Mouse (Mus musculus): ENCODE results near the gene Pik3c2b. TPM values are rescaled to one million over a fixed set of nuclear protein-coding genes. Genes with fewer than 3 reads are reported as not detected.
A peak's percentile ranks its signal among the peaks of the same experiment; 100 is the strongest.

Gene Pik3c2b
- polyA plus RNA-seq, 1 experiment from 2014 or later, result 8.0 TPM

DNA sequence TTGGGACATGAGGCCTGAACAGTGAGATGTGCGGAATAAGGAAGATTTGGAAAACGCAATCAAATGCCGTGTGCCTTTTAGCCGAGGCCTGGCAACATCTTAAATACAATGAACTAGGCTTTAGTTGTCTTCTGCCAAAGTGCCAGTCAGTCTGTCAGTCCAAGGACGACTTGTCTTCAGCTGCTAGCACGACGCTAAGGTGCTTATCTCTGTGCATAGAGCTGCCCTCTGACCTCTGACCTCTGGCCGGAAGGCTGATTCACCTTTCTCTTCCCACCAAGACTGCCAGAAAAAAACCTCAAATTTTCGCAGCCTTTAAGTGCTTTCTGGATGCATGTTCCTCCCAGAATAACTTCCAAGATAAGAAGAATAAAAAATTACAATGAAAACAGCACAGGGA, 81.9 kb downstream of the Pik3c2b start:
- 52% methylated on average over 9 of the region's 9 CpGs for WGBS
- ATAC-seq (replicated peaks; ENCODE audit: insufficient number of reproducible peaks, insufficient read depth, low FRiP score, low read depth), result no peak
- Histone ChIP-seq H3K27me3 (no peaks in the 10 kb centered on the region), H3K4me1 (replicated peaks) (peaks cover 10% of the 10 kb centered on the region; the same call in 1 of the 2 replicates), H3K9ac (no peak overlapping the region), H3K9me3 (replicated peaks) (no peaks in the 10 kb centered on the region), H3K36me3 (no peaks in the 10 kb centered on the region), H3K4me2 (no peak overlapping the region), H3K4me3 (no peak overlapping the region), H3K27ac (no peak overlapping the region)

GRCm38 (mm10) chr1:133129471-133130221, 84.2 kb downstream of the Pik3c2b start:
- 0 out of 2 replicates have a peak overlapping the region, but pooled peaks have one; percentile 1 for H3K4me3 ChIP-seq

DNA sequence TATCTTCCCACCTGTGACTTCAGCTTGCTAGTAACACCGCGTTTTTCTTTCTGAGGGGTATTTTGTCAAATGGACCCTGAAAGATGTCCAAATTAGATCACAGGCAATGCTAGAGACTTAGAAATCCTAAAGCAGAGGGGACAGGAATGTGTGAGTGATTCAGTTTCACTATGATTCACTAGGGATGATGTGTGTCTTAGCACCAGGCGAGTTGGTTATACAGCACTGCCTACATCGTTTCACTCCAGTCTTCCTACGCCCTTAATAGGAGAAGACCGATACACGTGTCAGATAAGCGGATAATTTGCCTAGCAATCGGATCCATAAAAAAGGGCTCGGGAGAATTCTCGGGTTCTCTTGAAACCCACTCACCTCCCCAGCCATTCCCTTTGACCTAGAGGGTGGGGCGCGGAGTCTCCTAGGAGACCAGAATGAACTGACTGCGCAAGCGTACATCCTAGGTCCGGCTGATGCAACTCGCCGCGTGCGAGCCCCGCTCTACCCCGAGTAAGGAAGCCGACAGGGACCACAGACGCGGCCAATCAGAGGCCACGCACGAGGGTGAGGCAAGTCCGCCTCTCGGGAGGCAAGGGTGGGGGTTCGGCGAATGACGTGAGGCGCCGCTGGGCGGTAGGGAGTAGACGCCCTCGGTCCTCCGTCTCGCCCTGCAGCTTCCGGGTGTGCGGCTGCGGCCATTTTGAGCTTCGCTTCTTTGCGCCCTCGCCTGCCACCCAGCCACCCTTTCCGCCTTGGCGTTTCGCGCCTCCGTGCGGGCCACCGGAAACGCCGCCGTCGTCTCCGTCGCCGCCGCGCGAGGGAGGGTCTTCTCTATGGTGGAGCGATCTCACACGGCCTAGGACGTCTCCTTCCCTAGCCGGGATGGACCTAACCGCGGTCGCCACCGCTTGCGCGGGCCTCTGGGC, 85.4 kb downstream of the Pik3c2b start, which contains the start of gene Ppp1r15b:
Gene Ppp1r15b, plus strand, starts transcription at position 506 of the 923 bp plus-strand sequence.
- ATAC-seq (replicated peaks; ENCODE audit: insufficient number of reproducible peaks, insufficient read depth, low FRiP score, low read depth), result peak; percentile 98
- peaks cover 38% of the 10 kb centered on the region for H3K4me1 ChIP-seq (replicated peaks)
- H3K36me3 ChIP-seq, result 0 out of 2 replicates have a peak, but pooled peaks cover 2% of the 10 kb centered on the region
- H3K9me3 ChIP-seq (replicated peaks), result no peaks in the 10 kb centered on the region
- no peaks in the 10 kb centered on the region for H3K27me3 ChIP-seq
- WGBS, result under 1% methylated on average over 72 of the region's 72 CpGs
- H3K27ac ChIP-seq, result peak within 1 kb of the TSS; percentile 99
- peak within 1 kb of the TSS; percentile 96 for H3K4me2 ChIP-seq
- peak within 1 kb of the TSS; percentile 97 for H3K9ac ChIP-seq
- H3K4me3 ChIP-seq, result peak within 1 kb of the TSS; percentile 82

More at GRCm38 (mm10) chr1:133129471-133130221, 84.2 kb downstream of the Pik3c2b start:
- H3K9me3 ChIP-seq (replicated peaks), result no peaks in the 10 kb centered on the region
- H3K27ac ChIP-seq, result 0 out of 2 replicates have a peak overlapping the region, but pooled peaks have one; percentile 99
- ATAC-seq (replicated peaks; ENCODE audit: insufficient number of reproducible peaks, insufficient read depth, low FRiP score, low read depth), result no peak
- no peaks in the 10 kb centered on the region for H3K27me3 ChIP-seq
- H3K36me3 ChIP-seq, result no peaks in the 10 kb centered on the region
- H3K4me2 ChIP-seq, result peak overlapping the region; percentile 96
- H3K9ac ChIP-seq, result no peak overlapping the region
- WGBS, result 40% methylated on average over 16 of the region's 16 CpGs
- H3K4me1 ChIP-seq (replicated peaks), result peaks cover 27% of the 10 kb centered on the region

DNA sequence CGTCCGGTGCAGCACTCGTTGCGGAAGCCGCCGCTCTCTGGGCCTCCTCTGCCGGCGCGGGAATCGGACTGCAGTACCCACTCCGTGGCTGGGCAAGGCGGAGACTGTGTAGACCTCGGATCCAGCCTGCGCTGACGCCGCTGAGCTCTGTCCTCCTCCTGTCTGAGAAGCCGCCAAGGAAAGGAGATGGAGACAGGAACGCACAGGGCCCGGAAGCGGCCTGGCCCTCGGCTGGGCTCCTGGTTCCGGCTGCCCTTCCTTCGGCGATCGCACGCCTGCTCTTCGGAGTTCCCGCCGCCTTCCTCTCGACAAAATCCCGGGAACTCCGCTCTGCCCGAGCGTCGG, 86.1 kb downstream of the Pik3c2b start:
- Histone ChIP-seq H3K27me3 (no peaks in the 10 kb centered on the region), H3K9me3 (replicated peaks) (no peaks in the 10 kb centered on the region), H3K4me2 (peak overlapping the region; percentile 96), H3K4me1 (replicated peaks) (peaks cover 41% of the 10 kb centered on the region), H3K36me3 (peaks cover 6% of the 10 kb centered on the region; the same call in 1 of the 2 replicates), H3K9ac (peak overlapping the region; percentile 97), H3K4me3 (peak overlapping the region; percentile 82), H3K27ac (peak overlapping the region; percentile 99)
- WGBS, result 0% methylated on average over 31 of the region's 35 CpGs
- no peak; the same call in 1 of the 2 replicates for ATAC-seq (replicated peaks; ENCODE audit: insufficient number of reproducible peaks, insufficient read depth, low FRiP score, low read depth)

DNA sequence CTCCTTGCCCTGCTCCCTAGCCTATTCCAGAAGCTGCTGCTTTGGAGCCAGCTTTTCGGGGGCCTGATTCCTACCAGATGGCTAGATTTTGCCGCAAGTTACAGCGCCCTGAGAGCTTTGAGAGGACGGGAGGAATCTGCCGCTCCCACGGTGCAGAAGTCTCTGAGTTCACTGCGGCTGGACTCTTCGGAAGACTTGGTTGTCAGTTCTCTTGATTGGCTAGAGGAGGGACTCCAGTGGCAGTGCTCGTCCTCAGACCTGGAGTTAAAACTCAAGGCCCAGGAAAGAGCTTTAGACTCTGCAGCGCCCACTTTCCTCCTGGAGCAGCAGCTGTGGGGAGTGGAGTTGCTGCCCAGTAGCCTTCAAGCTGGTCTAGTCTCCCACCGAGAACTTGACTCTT, 86.5 kb downstream of the Pik3c2b start:
- WGBS, result 0% methylated on average over 11 of the region's 11 CpGs

GRCm38 (mm10) chr1:133132388-133133326, 87.2 kb downstream of the Pik3c2b start:
- no peaks in the 10 kb centered on the region for H3K9me3 ChIP-seq (replicated peaks)
- ATAC-seq (replicated peaks; ENCODE audit: insufficient number of reproducible peaks, insufficient read depth, low FRiP score, low read depth), result no peak
- peak overlapping the region; percentile 96 for H3K4me2 ChIP-seq
- peaks cover 41% of the 10 kb centered on the region for H3K4me1 ChIP-seq (replicated peaks)
- H3K4me3 ChIP-seq, result peak overlapping the region; percentile 82
- WGBS, result 3% methylated on average over 26 of the region's 26 CpGs
- H3K27me3 ChIP-seq, result no peaks in the 10 kb centered on the region
- peak overlapping the region; percentile 97 for H3K9ac ChIP-seq
- H3K27ac ChIP-seq, result peak overlapping the region; percentile 99
- H3K36me3 ChIP-seq, result peaks cover 16% of the 10 kb centered on the region

More for the DNA sequence above, 86.5 kb downstream of the Pik3c2b start:
- H3K27ac ChIP-seq, result peak overlapping the region; percentile 99
- peaks cover 9% of the 10 kb centered on the region for H3K36me3 ChIP-seq
- H3K27me3 ChIP-seq, result no peaks in the 10 kb centered on the region
- peaks cover 41% of the 10 kb centered on the region for H3K4me1 ChIP-seq (replicated peaks)
- no peaks in the 10 kb centered on the region for H3K9me3 ChIP-seq (replicated peaks)
- H3K9ac ChIP-seq, result peak overlapping the region; percentile 97
- H3K4me3 ChIP-seq, result peak overlapping the region; percentile 82
- ATAC-seq (replicated peaks; ENCODE audit: insufficient number of reproducible peaks, insufficient read depth, low FRiP score, low read depth), result no peak
- peak overlapping the region; percentile 96 for H3K4me2 ChIP-seq

GRCm38 (mm10) chr1:133133425-133133824, 88.0 kb downstream of the Pik3c2b start:
- Histone ChIP-seq H3K27ac (peak overlapping the region; percentile 99), H3K9me3 (replicated peaks) (no peaks in the 10 kb centered on the region)
- ATAC-seq (replicated peaks; ENCODE audit: insufficient number of reproducible peaks, insufficient read depth, low FRiP score, low read depth), result no peak

GRCm38 (mm10) chr1:133134071-133134470, 88.6 kb downstream of the Pik3c2b start:
- Histone ChIP-seq H3K4me3 (peak overlapping the region; percentile 82), H3K9me3 (replicated peaks) (no peaks in the 10 kb centered on the region), H3K27ac (peak overlapping the region; percentile 36), H3K4me1 (replicated peaks) (peaks cover 41% of the 10 kb centered on the region), H3K9ac (peak overlapping the region; percentile 97), H3K36me3 (peaks cover 29% of the 10 kb centered on the region), H3K4me2 (peak overlapping the region; percentile 96), H3K27me3 (no peaks in the 10 kb centered on the region)
- ATAC-seq (replicated peaks; ENCODE audit: insufficient number of reproducible peaks, insufficient read depth, low FRiP score, low read depth), result no peak
- 6% methylated on average over 4 of the region's 4 CpGs for WGBS

More at GRCm38 (mm10) chr1:133133425-133133824, 88.0 kb downstream of the Pik3c2b start:
- peak overlapping the region; percentile 82 for H3K4me3 ChIP-seq
- H3K4me2 ChIP-seq, result peak overlapping the region; percentile 96
- H3K4me1 ChIP-seq (replicated peaks), result peaks cover 41% of the 10 kb centered on the region
- H3K27me3 ChIP-seq, result no peaks in the 10 kb centered on the region
- peak overlapping the region; percentile 97 for H3K9ac ChIP-seq
- WGBS, result 8% methylated on average over 2 of the region's 2 CpGs
- H3K36me3 ChIP-seq, result peaks cover 24% of the 10 kb centered on the region

- 5% methylated on average over 4 of the region's 4 CpGs for WGBS
- no peak for ATAC-seq (replicated peaks; ENCODE audit: insufficient number of reproducible peaks, insufficient read depth, low FRiP score, low read depth)
- peak overlapping the region; percentile 97 for H3K9ac ChIP-seq
Measured at GRCm38 (mm10) chr1:133134881-133135280, 89.4 kb downstream of the Pik3c2b start.

GRCm38 (mm10) chr1:133135808-133136207, 90.3 kb downstream of the Pik3c2b start:
- Histone ChIP-seq H3K4me2 (peak overlapping the region; percentile 96), H3K4me1 (replicated peaks) (peaks cover 31% of the 10 kb centered on the region), H3K27ac (no peak overlapping the region), H3K9ac (no peak overlapping the region), H3K36me3 (peaks cover 44% of the 10 kb centered on the region), H3K9me3 (replicated peaks) (no peaks in the 10 kb centered on the region), H3K4me3 (peak overlapping the region; percentile 82), H3K27me3 (no peaks in the 10 kb centered on the region)
- WGBS, result 50% methylated on average over 5 of the region's 5 CpGs
- ATAC-seq (replicated peaks; ENCODE audit: insufficient number of reproducible peaks, insufficient read depth, low FRiP score, low read depth), result no peak

More at GRCm38 (mm10) chr1:133134881-133135280, 89.4 kb downstream of the Pik3c2b start:
- Histone ChIP-seq H3K4me2 (peak overlapping the region; percentile 96), H3K4me3 (peak overlapping the region; percentile 82), H3K36me3 (peaks cover 35% of the 10 kb centered on the region), H3K27ac (0 out of 2 replicates have a peak overlapping the region, but pooled peaks have one; percentile 36), H3K4me1 (replicated peaks) (peaks cover 36% of the 10 kb centered on the region), H3K27me3 (no peaks in the 10 kb centered on the region), H3K9me3 (replicated peaks) (no peaks in the 10 kb centered on the region)

Data from heart, embryonic 15.5 days (tissue).